Mouse (Mus musculus): ENCODE data around the gene Snhg11.

DNA sequence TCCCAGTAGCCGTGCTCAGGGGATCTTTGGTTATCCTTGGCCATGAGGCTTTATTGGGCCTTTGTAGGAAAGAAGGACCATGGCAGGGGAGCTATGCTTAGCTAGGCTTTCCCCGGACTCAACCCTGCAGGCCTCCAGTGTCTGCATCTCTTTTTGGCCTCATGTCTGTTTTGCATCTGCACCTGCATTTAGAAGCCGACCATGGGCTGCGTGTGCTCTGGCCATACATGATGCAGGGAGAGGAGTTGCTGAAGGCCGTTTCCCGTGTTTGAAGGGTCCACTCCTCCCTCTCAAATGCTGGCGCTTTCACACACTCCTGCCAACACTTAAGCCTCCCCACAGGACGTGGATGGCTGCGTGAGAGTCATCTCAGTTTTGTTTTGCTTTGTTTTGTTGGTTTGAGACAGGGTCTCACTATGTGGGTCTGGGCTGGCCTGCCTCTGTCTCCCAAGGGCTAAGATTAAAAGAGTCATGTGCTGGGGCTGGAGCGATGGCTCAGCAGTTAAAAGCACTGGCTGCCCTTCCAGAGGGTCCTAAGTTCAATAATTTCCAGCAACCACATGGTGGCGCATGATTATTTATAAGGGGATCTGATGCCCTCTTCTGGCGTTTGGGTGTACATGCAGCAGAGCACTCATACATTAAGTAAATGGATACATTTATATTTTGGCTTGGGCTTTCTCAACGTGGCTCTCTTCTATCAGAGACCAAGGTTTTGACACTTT, 4.1 kb downstream of the Snhg11 start:
- no peak for TF ChIP-seq GATA1 (IDR thresholded peaks at IDR 0.05; ENCODE audit: low read length)
- TF ChIP-seq TAL1 (IDR thresholded peaks at IDR 0.05; ENCODE audit: low read length) = no peak
